Mouse (Mus musculus) inflammation-experienced regulatory T-cells, adult 6 months (primary cell): ENCODE data around the gene Lrrc9. TPM values are rescaled to one million over a fixed set of nuclear protein-coding genes. Genes with fewer than 3 reads are reported as not detected.

Experiments used
- polyA plus RNA-seq, 3 experiments: library from polyadenylated mRNA; unstranded; fragments of 100-300 nt; shearing (Covaris generic); gene quantifications; one replicate each; pipeline ENCODE4 v1.2.1; 2017

The Lrrc9 gene
- polyA plus RNA-seq, 3 experiments from 2014 or later, result not detected

Other genes with a start within 250 kb of the Lrrc9 start
- under 1 TPM in 1 of 3 experiments, not detected in 2; 0.18 TPM for gene Rtn1, start 32.8 kb upstream of the Lrrc9 start, polyA plus RNA-seq
- gene Pcnx4, start 94.5 kb downstream of the Lrrc9 start, polyA plus RNA-seq, result 1 to 10 TPM; 4.1 to 4.9 (median 4.1) TPM
- gene Gm4756, start 207.8 kb downstream of the Lrrc9 start, polyA plus RNA-seq, result under 1 TPM in 1 of 3 experiments, not detected in 2; 0.32 TPM
- 100 to 1,000 TPM; 100 to 112 (median 101) TPM for gene Dhrs7, start 223.0 kb downstream of the Lrrc9 start, polyA plus RNA-seq